Mouse (Mus musculus) heart, adult 2 months (tissue): ENCODE results near the gene Cel. TPM values are rescaled to one million over a fixed set of nuclear protein-coding genes. Genes with fewer than 3 reads are reported as not detected.

ENCODE experiments used
- DNase-seq, 2 experiments: peaks; one replicate each; pipeline ENCODE4 v3.0.0; 2021
- H3K27ac ChIP-seq: fragments of 200-600 bp; 2 replicates; pipeline ENCODE4 v1.8.1; 2022
- H3K27me3 ChIP-seq: fragments of 200-500 bp; 2 replicates; pipeline ENCODE4 v1.6.1; 2012; ENCODE audit warnings: mild to moderate bottlenecking, low read length, inconsistent platforms, mixed read lengths; ENCODE audit not compliant: control insufficient read depth, insufficient read depth
- H3K36me3 ChIP-seq: fragments of 200-500 bp; 2 replicates; pipeline ENCODE4 v1.6.1; 2012; ENCODE audit warnings: low read length, inconsistent platforms; ENCODE audit not compliant: control insufficient read depth, insufficient read depth
- H3K4me1 ChIP-seq: fragments of 200-500 bp; 2 replicates; pipeline ENCODE4 v1.6.1; 2011; ENCODE audit warnings: low read length; ENCODE audit not compliant: control insufficient read depth, insufficient read depth
- H3K4me3 ChIP-seq: fragments of 200-600 bp; 2 replicates; pipeline ENCODE4 v1.8.1; 2022
- H3K79me2 ChIP-seq: fragments of 200-500 bp; replicated peaks from 2 replicates; pipeline ENCODE4 v1.6.1; 2012; ENCODE audit warnings: mild to moderate bottlenecking, inconsistent platforms, low read length, moderate library complexity, mixed read lengths; ENCODE audit not compliant: control insufficient read depth, insufficient read depth
- H3K9ac ChIP-seq: fragments of 200-500 bp; 2 replicates; pipeline ENCODE4 v1.6.1; 2012; ENCODE audit warnings: low read depth, mild to moderate bottlenecking, control low read depth, inconsistent platforms, low read length, mixed read lengths
- CTCF ChIP-seq: fragments of 200-600 bp; IDR thresholded peaks from 2 replicates; pipeline ENCODE4 v1.8.1; 2022; ENCODE audit warnings: antibody characterized with exemption, mild to moderate bottlenecking, moderate library complexity
- EP300 ChIP-seq: fragments of 200-500 bp; IDR thresholded peaks from 2 replicates; pipeline ENCODE4 v1.6.1; 2011; ENCODE audit warnings: low read depth, low read length, control low read depth; ENCODE audit not compliant: insufficient read depth
- POLR2A ChIP-seq: fragments of 200-500 bp; IDR thresholded peaks from 2 replicates; pipeline ENCODE4 v1.6.1; 2011; ENCODE audit warnings: mild to moderate bottlenecking, low read depth, low read length, control low read depth; ENCODE audit not compliant: insufficient read depth
- WGBS: fragments of 180-500 bp; shearing (Covaris S2); methylation state at CpG from one replicate; pipeline ENCODE4 v1.1.7; 2018; 5-methylcytosine and 5-hydroxymethylcytosine counted together
- intact Hi-C: fragments of 180-260 bp; cut with DNase I; formaldehyde crosslinking; loops from one replicate; pipeline ENCODE4 v1.15.1; 2025
- polyA plus RNA-seq: library from polyadenylated mRNA; depleted of rRNA; stranded (reverse); fragments of >200 nt; gene quantifications from 2 replicates; pipeline ENCODE4 v1.2.3, GENCODE M21; 2012
- total RNA-seq, 2 experiments: library from RNA; stranded (reverse); gene quantifications; 2 replicates each; pipeline ENCODE4 v1.2.3; 2021

The Cel gene
- total and polyA plus RNA-seq, 3 experiments = not detected

GRCm38 (mm10) chr2:28591479-28591878 is 28.3 kb upstream of the Cel start:
- no peak for TF ChIP-seq EP300
- no peak for TF ChIP-seq CTCF
- no peak for TF ChIP-seq POLR2A
- no peaks in the 10 kb centered on the region for H3K36me3 ChIP-seq
- intact Hi-C loops = no loop called here
- H3K4me3 ChIP-seq = no peak overlapping the region
- H3K27ac ChIP-seq = no peak overlapping the region
- H3K9ac ChIP-seq = no peak overlapping the region
- H3K79me2 ChIP-seq = no peaks in the 10 kb centered on the region
- no peaks in the 10 kb centered on the region; the same call in 1 of the 2 replicates for H3K27me3 ChIP-seq
- 44% methylated on average over 2 of the region's 2 CpGs for WGBS
- H3K4me1 ChIP-seq = no peaks in the 10 kb centered on the region
- no peak for DNase-seq

GRCm38 (mm10) chr2:28588574-28588973 is 25.4 kb upstream of the Cel start:
- no peaks in the 10 kb centered on the region for H3K36me3 ChIP-seq
- no peak overlapping the region for H3K27ac ChIP-seq
- no peak for TF ChIP-seq EP300
- no peak for TF ChIP-seq CTCF
- TF ChIP-seq POLR2A = no peak
- H3K9ac ChIP-seq = no peak overlapping the region
- H3K79me2 ChIP-seq = no peaks in the 10 kb centered on the region
- DNase-seq = no peak
- intact Hi-C loops = loop anchor here (5.0 kb wide), 1 partner anchor 54 kb away; the partner anchor contains the start of gene Tsc1
- H3K4me3 ChIP-seq = no peak overlapping the region
- no peaks in the 10 kb centered on the region for H3K27me3 ChIP-seq
- no peaks in the 10 kb centered on the region for H3K4me1 ChIP-seq
- WGBS = 33% methylated on average over 1 of the region's 1 CpGs

- WGBS = 38% methylated on average over 2 of the region's 2 CpGs
- no peak for TF ChIP-seq POLR2A
Measured at GRCm38 (mm10) chr2:28585730-28586129, 22.5 kb upstream of the Cel start.

GRCm38 (mm10) chr2:28585043-28585571 is 21.9 kb upstream of the Cel start:
- WGBS = 11% methylated on average over 6 of the region's 6 CpGs
- Histone ChIP-seq H3K79me2 (no peaks in the 10 kb centered on the region), H3K36me3 (no peaks in the 10 kb centered on the region), H3K4me3 (no peak overlapping the region), H3K27me3 (no peaks in the 10 kb centered on the region), H3K4me1 (no peaks in the 10 kb centered on the region), H3K27ac (no peak overlapping the region), H3K9ac (no peak overlapping the region)
- TF ChIP-seq CTCF (peak; percentile 100), POLR2A (no peak), EP300 (peak; percentile 99)
- intact Hi-C loops = loop anchor here (1.0 to 5.0 kb wide), 2 partner anchors 57 to 71 kb away; partner anchors contain the start of gene Tsc1
- peak; percentile 75 to 81 for DNase-seq

More at GRCm38 (mm10) chr2:28585730-28586129, 22.5 kb upstream of the Cel start:
- Histone ChIP-seq H3K9ac (no peak overlapping the region), H3K27me3 (no peaks in the 10 kb centered on the region), H3K4me1 (no peaks in the 10 kb centered on the region), H3K36me3 (no peaks in the 10 kb centered on the region), H3K4me3 (no peak overlapping the region), H3K27ac (no peak overlapping the region), H3K79me2 (no peaks in the 10 kb centered on the region)
- intact Hi-C loops = loop anchor here (1.0 to 5.0 kb wide), 2 partner anchors 57 to 71 kb away; partner anchors contain the start of gene Tsc1
- DNase-seq = no peak

GRCm38 (mm10) chr2:28583651-28584050 is 20.4 kb upstream of the Cel start, which contains the start of gene Gtf3c5:
Gene Gtf3c5 (minus strand): TSS chr2:28583751.
- Histone ChIP-seq H3K4me1 (no peaks in the 10 kb centered on the region), H3K4me3 (peak within 1 kb of the TSS; percentile 79), H3K36me3 (no peaks in the 10 kb centered on the region), H3K79me2 (no peaks in the 10 kb centered on the region), H3K9ac (peak within 1 kb of the TSS; percentile 84), H3K27me3 (no peaks in the 10 kb centered on the region), H3K27ac (peak within 1 kb of the TSS; percentile 95)
- TF ChIP-seq CTCF (no peak), EP300 (no peak), POLR2A (no peak)
- 71% methylated on average over 9 of the region's 9 CpGs for WGBS
- DNase-seq = no peak
- intact Hi-C loops = no loop called here

GRCm38 (mm10) chr2:28582647-28583353 is 19.6 kb upstream of the Cel start:
- intact Hi-C loops = no loop called here
- Histone ChIP-seq H3K79me2 (no peaks in the 10 kb centered on the region), H3K9ac (peak overlapping the region; percentile 84), H3K27ac (peak overlapping the region; percentile 95), H3K4me3 (peak overlapping the region; percentile 79), H3K36me3 (no peaks in the 10 kb centered on the region), H3K27me3 (no peaks in the 10 kb centered on the region), H3K4me1 (no peaks in the 10 kb centered on the region)
- TF ChIP-seq EP300 (peak; percentile 49; the same call in 1 of the 2 replicates), POLR2A (peak; percentile 54), CTCF (no peak)
- DNase-seq = peak; percentile 90 to 95
- under 1% methylated on average over 56 of the region's 56 CpGs for WGBS
